9 mouse cellular contexts compared by ENCODE assay signal in genomic region chr5:24455076-24455475, GRCm38 (mm10). TPM values are rescaled to one million over a fixed set of nuclear protein-coding genes. Genes with fewer than 3 reads are reported as not detected.
A peak's percentile ranks its signal among the peaks of the same experiment; 100 is the strongest.
DNase-seq lines count a peak whose midpoint lies in the region; ATAC-seq and TF ChIP-seq lines count a peak whose summit lies in the region.
"Had no signal": no experiment of that assay in that cellular context is flagged by ENCODE, and none has a peak within 500 bp of the region (broad histone marks: within the 10 kb centered on the region; RNA-seq: fewer than 3 reads in every experiment).

No protein-coding gene starts in this region.

- H3K79me2 ChIP-seq in MEL (ENCODE audit: control insufficient read depth, insufficient read depth, low read length, poor library complexity), result peaks cover 71% of the 10 kb centered on the region

- no peak for DNase-seq in heart, adult 18-20 months
- DNase-seq in MEL (ENCODE audit: low read depth, low spot score), result no peak
- DNase-seq in forebrain, embryonic 11.5 days (ENCODE audit: low spot score), result no peak
- DNase-seq in liver, embryonic 13.5 days, result no peak
- DNase-seq in gastrocnemius, postnatal 14 days, result no peak
- DNase-seq in cerebellum, postnatal 36 days, result no peak

- TF ChIP-seq CTCF in MEL (IDR thresholded peaks at IDR 0.05 in 2 of 3, conservative IDR thresholded peaks at IDR 0.05 in 1 of 3; ENCODE audit: control insufficient read depth in 1 of 3, insufficient read depth in 1 of 3, low read depth in 2 of 3, low read length in 3 of 3, poor library complexity in 1 of 3, severe bottlenecking in 1 of 3), result no peak

- no peak for TF ChIP-seq EP300 in MEL (IDR thresholded peaks at IDR 0.05; ENCODE audit: low read depth in 1 of 2, low read length in 2 of 2)

- no peak for ATAC-seq in heart, embryonic 15.5 days (replicated peaks; ENCODE audit: insufficient number of reproducible peaks, insufficient read depth, low FRiP score, low read depth)
- ATAC-seq in forebrain, embryonic 11.5 days (replicated peaks; ENCODE audit: low FRiP score), result no peak
- ATAC-seq in liver, embryonic 13.5 days (ENCODE audit: low read depth), result no peak
- no peak for ATAC-seq in megakaryocyte progenitor cell, adult 5-6 weeks (replicated peaks; ENCODE audit: poor library complexity)

- no peaks in the 10 kb centered on the region for H3K27me3 ChIP-seq in heart, embryonic 15.5 days
- H3K27me3 ChIP-seq in MEL (ENCODE audit: control insufficient read depth in 1 of 2, insufficient read depth in 2 of 2, low read length in 2 of 2), result no peaks in the 10 kb centered on the region
- no peaks in the 10 kb centered on the region for H3K27me3 ChIP-seq in forebrain, embryonic 11.5 days (ENCODE audit: control insufficient read depth, insufficient read depth, low read length)
- H3K27me3 ChIP-seq in liver, embryonic 13.5 days, result no peaks in the 10 kb centered on the region

- H3K27ac ChIP-seq in heart, embryonic 15.5 days, result peak overlapping the region; percentile 68
- no peak overlapping the region for H3K27ac ChIP-seq in MEL (ENCODE audit: control insufficient read depth, low read depth, low read length)
- 0 out of 2 replicates have a peak overlapping the region, but pooled peaks have one; percentile 4 for H3K27ac ChIP-seq in forebrain, embryonic 11.5 days (ENCODE audit: low read depth, low read length)
- H3K27ac ChIP-seq in liver, embryonic 13.5 days, result no peak overlapping the region; the same call in 1 of the 2 replicates

- no peak for TF ChIP-seq RAD21 in MEL (IDR thresholded peaks at IDR 0.05; ENCODE audit: low read depth, low read length)

- TF ChIP-seq POLR2A in MEL (IDR thresholded peaks at IDR 0.05; ENCODE audit: control insufficient read depth in 1 of 2, insufficient read depth in 1 of 2, low read depth in 1 of 2, low read length in 2 of 2, poor library complexity in 1 of 2), result no peak

- peaks cover 41% of the 10 kb centered on the region for H3K4me1 ChIP-seq in heart, embryonic 15.5 days (replicated peaks)
- peaks cover 8 to 19% of the 10 kb centered on the region in 2 experiments for H3K4me1 ChIP-seq in MEL (ENCODE audit: control insufficient read depth in 1 of 2, insufficient read depth in 2 of 2, low read length in 2 of 2)
- peaks cover 31% of the 10 kb centered on the region for H3K4me1 ChIP-seq in forebrain, embryonic 11.5 days (replicated peaks; ENCODE audit: control insufficient read depth, insufficient read depth, low read length)
- peaks cover 65% of the 10 kb centered on the region for H3K4me1 ChIP-seq in liver, embryonic 13.5 days (replicated peaks)

- H3K9ac ChIP-seq in heart, embryonic 15.5 days, result no peak overlapping the region
- H3K9ac ChIP-seq in MEL (ENCODE audit: control insufficient read depth, low read depth, low read length, poor library complexity, severe bottlenecking), result no peak overlapping the region
- no peak overlapping the region for H3K9ac ChIP-seq in forebrain, embryonic 11.5 days (ENCODE audit: low read length)
- H3K9ac ChIP-seq in liver, embryonic 13.5 days, result peak overlapping the region; percentile 43

- peaks cover 3% of the 10 kb centered on the region; the same call in 1 of the 2 replicates for H3K36me3 ChIP-seq in heart, embryonic 15.5 days
- H3K36me3 ChIP-seq in MEL (ENCODE audit: control insufficient read depth in 1 of 2, insufficient read depth in 2 of 2, low read length in 2 of 2), result peaks cover 0 to 14% of the 10 kb centered on the region in 2 experiments; a peak in 3 of 4 replicates
- no peaks in the 10 kb centered on the region; the same call in 1 of the 2 replicates for H3K36me3 ChIP-seq in forebrain, embryonic 11.5 days (ENCODE audit: control insufficient read depth, insufficient read depth, low read length)
- peaks cover 30% of the 10 kb centered on the region for H3K36me3 ChIP-seq in liver, embryonic 13.5 days

- intact Hi-C loops in gastrocnemius, postnatal 14 days (cut with DNase I; ENCODE audit: low total_unique reads), result no loop called here

- no peak overlapping the region for H3K4me3 ChIP-seq in heart, embryonic 15.5 days
- H3K4me3 ChIP-seq in MEL (ENCODE audit: control insufficient read depth in 1 of 2, insufficient read depth in 1 of 2, low read depth in 2 of 2, low read length in 2 of 2), result no peak overlapping the region
- no peak overlapping the region for H3K4me3 ChIP-seq in forebrain, embryonic 11.5 days (ENCODE audit: low read depth, low read length)
- H3K4me3 ChIP-seq in liver, embryonic 13.5 days (replicated peaks), result no peak overlapping the region

- no peaks in the 10 kb centered on the region for H3K9me3 ChIP-seq in heart, embryonic 15.5 days (replicated peaks)
- H3K9me3 ChIP-seq in MEL (replicated peaks; ENCODE audit: insufficient read depth, low read length), result no peaks in the 10 kb centered on the region
- H3K9me3 ChIP-seq in forebrain, embryonic 11.5 days (ENCODE audit: control insufficient read depth, low read length), result no peaks in the 10 kb centered on the region
- no peaks in the 10 kb centered on the region for H3K9me3 ChIP-seq in liver, embryonic 13.5 days (replicated peaks)
- H3K9me3 ChIP-seq: G1E had no signal

- H3K4me2 ChIP-seq in heart, embryonic 15.5 days, result peak overlapping the region; percentile 84
- H3K4me2 ChIP-seq in forebrain, embryonic 11.5 days (ENCODE audit: low read depth, low read length, severe bottlenecking), result 0 out of 2 replicates have a peak overlapping the region, but pooled peaks have one; percentile 15
- 0 out of 2 replicates have a peak overlapping the region, but pooled peaks have one; percentile 19 for H3K4me2 ChIP-seq in liver, embryonic 13.5 days

- 63% methylated on average over 3 of the region's 3 CpGs for WGBS in heart, embryonic 15.5 days
- whole genome bisulfite sequencing in forebrain, embryonic 11.5 days, result 66% methylated on average over 3 of the region's 3 CpGs
- WGBS in liver, embryonic 13.5 days (ENCODE audit: insufficient replicate concordance), result 63% methylated on average over 3 of the region's 3 CpGs

RNA-seq across cellular contexts. Expression of gene Agap3, which starts 3.1 kb away (rescaled TPM):
- polyA plus RNA-seq in heart, embryonic 15.5 days (2015; fragmentation: Nextera tagmentation; extraction: Ambion mirVana), result 27.9 and 35.7 TPM in 2 replicates
- total RNA-seq in heart, adult 18-20 months (2021), result 10 to 100 TPM; 89.1 to 98.9 TPM
- 104 and 116 TPM in 2 replicates for total RNA-seq in MEL (2012; rRNA removed)
- 100 to 1,000 TPM; 138 to 203 TPM for polyA plus RNA-seq in MEL (2012; ENCODE audit: insufficient read depth in 1 of 2, insufficient read length in 2 of 2, low read depth in 1 of 2, low replicate concordance in 2 of 2, missing spikeins in 1 of 2)
- 52.7 and 67.0 TPM in 2 replicates for polyA plus RNA-seq in forebrain, embryonic 11.5 days (2014; fragmentation: Nextera tagmentation; extraction: Ambion mirVana)
- 9.0 and 10.3 TPM in 2 replicates for polyA plus RNA-seq in liver, embryonic 13.5 days (2015; fragmentation: Nextera tagmentation; extraction: Ambion mirVana)
- total RNA-seq in megakaryocyte progenitor cell, adult 5-6 weeks (2015), result 11.4 and 14.1 TPM in 2 replicates
- total RNA-seq in megakaryocyte progenitor cell, adult 5-6 weeks (2017), result 19.8 and 25.0 TPM in 2 replicates
- total RNA-seq in gastrocnemius, postnatal 14 days (2021), result 10 to 100 TPM; 44.7 to 49.8 TPM

RNA-seq across cellular contexts. Expression of gene Tmub1, which starts 7.4 kb away (rescaled TPM):
- polyA plus RNA-seq in heart, embryonic 15.5 days (2015; fragmentation: Nextera tagmentation; extraction: Ambion mirVana), result 17.0 and 20.0 TPM in 2 replicates
- 10 to 100 TPM; 10.7 to 10.8 TPM for total RNA-seq in heart, adult 18-20 months (2021)
- 16.4 and 17.8 TPM in 2 replicates for total RNA-seq in MEL (2012; rRNA removed)
- 10 to 100 TPM in 1 of 2 experiments, not detected in 1; 36.0 TPM for polyA plus RNA-seq in MEL (2012; ENCODE audit: insufficient read depth in 1 of 2, insufficient read length in 2 of 2, low read depth in 1 of 2, low replicate concordance in 2 of 2, missing spikeins in 1 of 2)
- 30.2 and 31.8 TPM in 2 replicates for polyA plus RNA-seq in forebrain, embryonic 11.5 days (2014; fragmentation: Nextera tagmentation; extraction: Ambion mirVana)
- 5.8 and 7.3 TPM in 2 replicates for polyA plus RNA-seq in liver, embryonic 13.5 days (2015; fragmentation: Nextera tagmentation; extraction: Ambion mirVana)
- 7.3 and 7.7 TPM in 2 replicates for total RNA-seq in megakaryocyte progenitor cell, adult 5-6 weeks (2015)
- total RNA-seq in megakaryocyte progenitor cell, adult 5-6 weeks (2017), result 13.7 and 14.9 TPM in 2 replicates
- 10 to 100 TPM; 11.4 to 13.7 TPM for total RNA-seq in gastrocnemius, postnatal 14 days (2021)

RNA-seq across cellular contexts. Expression of gene Fastk, which starts 10.0 kb away (rescaled TPM):
- 173 and 188 TPM in 2 replicates for polyA plus RNA-seq in heart, embryonic 15.5 days (2015; fragmentation: Nextera tagmentation; extraction: Ambion mirVana)
- total RNA-seq in heart, adult 18-20 months (2021), result 100 to 1,000 TPM; 288 to 330 TPM
- total RNA-seq in MEL (2012; rRNA removed), result 87.6 and 111 TPM in 2 replicates
- polyA plus RNA-seq in MEL (2012; ENCODE audit: insufficient read depth in 1 of 2, insufficient read length in 2 of 2, low read depth in 1 of 2, low replicate concordance in 2 of 2, missing spikeins in 1 of 2), result 100 to 1,000 TPM; 228 to 273 TPM
- polyA plus RNA-seq in forebrain, embryonic 11.5 days (2014; fragmentation: Nextera tagmentation; extraction: Ambion mirVana), result 104 and 116 TPM in 2 replicates
- 56.0 and 59.0 TPM in 2 replicates for polyA plus RNA-seq in liver, embryonic 13.5 days (2015; fragmentation: Nextera tagmentation; extraction: Ambion mirVana)
- 35.7 and 44.6 TPM in 2 replicates for total RNA-seq in megakaryocyte progenitor cell, adult 5-6 weeks (2015)
- 17.4 and 25.7 TPM in 2 replicates for total RNA-seq in megakaryocyte progenitor cell, adult 5-6 weeks (2017)
- total RNA-seq in gastrocnemius, postnatal 14 days (2021), result 100 to 1,000 TPM; 132 to 146 TPM

RNA-seq across cellular contexts. Expression of gene Slc4a2, which starts 31.4 kb away (rescaled TPM):
- 25.6 and 30.6 TPM in 2 replicates for polyA plus RNA-seq in heart, embryonic 15.5 days (2015; fragmentation: Nextera tagmentation; extraction: Ambion mirVana)
- total RNA-seq in heart, adult 18-20 months (2021), result 10 to 100 TPM; 25.5 to 30.3 TPM
- 20.1 and 20.9 TPM in 2 replicates for total RNA-seq in MEL (2012; rRNA removed)
- 10 to 100 TPM in 1 of 2 experiments, not detected in 1; 56.3 TPM for polyA plus RNA-seq in MEL (2012; ENCODE audit: insufficient read depth in 1 of 2, insufficient read length in 2 of 2, low read depth in 1 of 2, low replicate concordance in 2 of 2, missing spikeins in 1 of 2)
- 28.4 and 28.7 TPM in 2 replicates for polyA plus RNA-seq in forebrain, embryonic 11.5 days (2014; fragmentation: Nextera tagmentation; extraction: Ambion mirVana)
- 9.0 and 10.8 TPM in 2 replicates for polyA plus RNA-seq in liver, embryonic 13.5 days (2015; fragmentation: Nextera tagmentation; extraction: Ambion mirVana)
- 11.4 and 13.1 TPM in 2 replicates for total RNA-seq in megakaryocyte progenitor cell, adult 5-6 weeks (2015)
- 19.0 and 24.1 TPM in 2 replicates for total RNA-seq in megakaryocyte progenitor cell, adult 5-6 weeks (2017)
- total RNA-seq in gastrocnemius, postnatal 14 days (2021), result 10 to 100 TPM; 21.7 to 22.8 TPM

RNA-seq across cellular contexts. Expression of gene Cdk5, which starts 31.7 kb away (rescaled TPM):
- 27.5 and 32.5 TPM in 2 replicates for polyA plus RNA-seq in heart, embryonic 15.5 days (2015; fragmentation: Nextera tagmentation; extraction: Ambion mirVana)
- total RNA-seq in heart, adult 18-20 months (2021), result 10 to 100 TPM; 19.3 to 23.0 TPM
- total RNA-seq in MEL (2012; rRNA removed), result 18.2 and 24.8 TPM in 2 replicates
- 10 to 100 TPM in 1 of 2 experiments, not detected in 1; 82.6 TPM for polyA plus RNA-seq in MEL (2012; ENCODE audit: insufficient read depth in 1 of 2, insufficient read length in 2 of 2, low read depth in 1 of 2, low replicate concordance in 2 of 2, missing spikeins in 1 of 2)
- 47.5 and 53.9 TPM in 2 replicates for polyA plus RNA-seq in forebrain, embryonic 11.5 days (2014; fragmentation: Nextera tagmentation; extraction: Ambion mirVana)
- polyA plus RNA-seq in liver, embryonic 13.5 days (2015; fragmentation: Nextera tagmentation; extraction: Ambion mirVana), result 10.9 and 11.3 TPM in 2 replicates
- 20.0 TPM in 2 replicates for total RNA-seq in megakaryocyte progenitor cell, adult 5-6 weeks (2015)
- 16.2 and 30.1 TPM in 2 replicates for total RNA-seq in megakaryocyte progenitor cell, adult 5-6 weeks (2017)
- 10 to 100 TPM; 12.4 to 13.4 TPM for total RNA-seq in gastrocnemius, postnatal 14 days (2021)

Comparison
In these comparisons a context has a peak if more than half of its experiments do, and no peak if none do; other contexts are left out.
1. H3K27ac ChIP-seq: peak in heart, embryonic 15.5 days (single experiment) and forebrain, embryonic 11.5 days (single experiment); none in MEL (single experiment) and liver, embryonic 13.5 days (single experiment).
2. H3K4me2 ChIP-seq: peak in every context shown above with its lines; median percentile 84 in heart, embryonic 15.5 days; 19 in liver, embryonic 13.5 days; 15 in forebrain, embryonic 11.5 days.